Mouse (Mus musculus): Measurements from ENCODE around the gene Kcnk2. TPM values are rescaled to one million over a fixed set of nuclear protein-coding genes. Genes with fewer than 3 reads are reported as not detected.

Kcnk2 gene
- polyA plus RNA-seq, 1 experiment = 15.0 TPM

- WGBS = 69% methylated on average over 5 of the region's 5 CpGs
- TF ChIP-seq CTCF (IDR thresholded peaks at IDR 0.05; ENCODE audit: insufficient read depth, low read length) (no peak), POLR2A (IDR thresholded peaks at IDR 0.05; ENCODE audit: borderline replicate concordance, extremely low read depth, low read depth, low read length) (no peak)
- Histone ChIP-seq H3K4me3 (replicated peaks; ENCODE audit: extremely low read depth, low read depth, low read length) (no peak overlapping the region), H3K4me1 (ENCODE audit: control insufficient read depth, insufficient read depth, low read length) (no peaks in the 10 kb centered on the region)
- DNase-seq = no peak
Observed at GRCm38 (mm10) chr1:189235261-189235660, 166.8 kb downstream of the Kcnk2 start.

GRCm38 (mm10) chr1:189232829-189233228 lies 169.2 kb downstream of the Kcnk2 start:
- WGBS = 37% methylated on average over 6 of the region's 6 CpGs
- DNase-seq = no peak
- H3K4me1 ChIP-seq (ENCODE audit: control insufficient read depth, insufficient read depth, low read length) = no peaks in the 10 kb centered on the region

GRCm38 (mm10) chr1:189228222-189229084 lies 173.6 kb downstream of the Kcnk2 start:
- Histone ChIP-seq H3K4me3 (replicated peaks; ENCODE audit: extremely low read depth, low read depth, low read length) (no peak overlapping the region), H3K4me1 (ENCODE audit: control insufficient read depth, insufficient read depth, low read length) (no peaks in the 10 kb centered on the region)
- 73% methylated on average over 19 of the region's 19 CpGs for WGBS
- no peak for DNase-seq
- TF ChIP-seq CTCF (IDR thresholded peaks at IDR 0.05; ENCODE audit: insufficient read depth, low read length) (no peak), POLR2A (IDR thresholded peaks at IDR 0.05; ENCODE audit: borderline replicate concordance, extremely low read depth, low read depth, low read length) (no peak)

More at GRCm38 (mm10) chr1:189232829-189233228, 169.2 kb downstream of the Kcnk2 start:
- H3K4me3 ChIP-seq (replicated peaks; ENCODE audit: extremely low read depth, low read depth, low read length) = no peak overlapping the region
- no peak for TF ChIP-seq POLR2A (IDR thresholded peaks at IDR 0.05; ENCODE audit: borderline replicate concordance, extremely low read depth, low read depth, low read length)
- no peak for TF ChIP-seq CTCF (IDR thresholded peaks at IDR 0.05; ENCODE audit: insufficient read depth, low read length)

- Histone ChIP-seq H3K4me1 (ENCODE audit: control insufficient read depth, insufficient read depth, low read length) (no peaks in the 10 kb centered on the region), H3K4me3 (replicated peaks; ENCODE audit: extremely low read depth, low read depth, low read length) (no peak overlapping the region)
- DNase-seq = no peak
- 77% methylated on average over 4 of the region's 4 CpGs for WGBS
- TF ChIP-seq CTCF (IDR thresholded peaks at IDR 0.05; ENCODE audit: insufficient read depth, low read length) = no peak
- TF ChIP-seq POLR2A (IDR thresholded peaks at IDR 0.05; ENCODE audit: borderline replicate concordance, extremely low read depth, low read depth, low read length) = no peak
Observed at GRCm38 (mm10) chr1:189227479-189227878, 174.6 kb downstream of the Kcnk2 start.

GRCm38 (mm10) chr1:189219051-189219450 lies 183.0 kb downstream of the Kcnk2 start:
- no peak overlapping the region for H3K4me3 ChIP-seq (replicated peaks; ENCODE audit: extremely low read depth, low read depth, low read length)
- no peak for DNase-seq
- H3K4me1 ChIP-seq (ENCODE audit: control insufficient read depth, insufficient read depth, low read length) = no peaks in the 10 kb centered on the region
- 71% methylated on average over 10 of the region's 10 CpGs for WGBS
- no peak for TF ChIP-seq CTCF (IDR thresholded peaks at IDR 0.05; ENCODE audit: insufficient read depth, low read length)
- TF ChIP-seq POLR2A (IDR thresholded peaks at IDR 0.05; ENCODE audit: borderline replicate concordance, extremely low read depth, low read depth, low read length) = no peak

GRCm38 (mm10) chr1:189217751-189218564 lies 184.1 kb downstream of the Kcnk2 start:
- 84% methylated on average over 11 of the region's 11 CpGs for WGBS
- Histone ChIP-seq H3K4me1 (ENCODE audit: control insufficient read depth, insufficient read depth, low read length) (no peaks in the 10 kb centered on the region), H3K4me3 (replicated peaks; ENCODE audit: extremely low read depth, low read depth, low read length) (no peak overlapping the region)
- no peak for DNase-seq
- TF ChIP-seq CTCF (IDR thresholded peaks at IDR 0.05; ENCODE audit: insufficient read depth, low read length) (no peak), POLR2A (IDR thresholded peaks at IDR 0.05; ENCODE audit: borderline replicate concordance, extremely low read depth, low read depth, low read length) (no peak)

GRCm38 (mm10) chr1:189215131-189215530 lies 186.9 kb downstream of the Kcnk2 start:
- no peak for TF ChIP-seq CTCF (IDR thresholded peaks at IDR 0.05; ENCODE audit: insufficient read depth, low read length)
- TF ChIP-seq POLR2A (IDR thresholded peaks at IDR 0.05; ENCODE audit: borderline replicate concordance, extremely low read depth, low read depth, low read length) = no peak
- Histone ChIP-seq H3K4me1 (ENCODE audit: control insufficient read depth, insufficient read depth, low read length) (no peaks in the 10 kb centered on the region), H3K4me3 (replicated peaks; ENCODE audit: extremely low read depth, low read depth, low read length) (no peak overlapping the region)
- WGBS = 57% methylated on average over 9 of the region's 9 CpGs
- no peak for DNase-seq

GRCm38 (mm10) chr1:189214477-189214876 lies 187.6 kb downstream of the Kcnk2 start:
- no peak for DNase-seq
- WGBS = 82% methylated on average over 3 of the region's 3 CpGs
- TF ChIP-seq CTCF (IDR thresholded peaks at IDR 0.05; ENCODE audit: insufficient read depth, low read length) = no peak
- no peak for TF ChIP-seq POLR2A (IDR thresholded peaks at IDR 0.05; ENCODE audit: borderline replicate concordance, extremely low read depth, low read depth, low read length)
- H3K4me1 ChIP-seq (ENCODE audit: control insufficient read depth, insufficient read depth, low read length) = no peaks in the 10 kb centered on the region
- no peak overlapping the region for H3K4me3 ChIP-seq (replicated peaks; ENCODE audit: extremely low read depth, low read depth, low read length)

GRCm38 (mm10) chr1:189209715-189210108 lies 192.4 kb downstream of the Kcnk2 start:
- Histone ChIP-seq H3K4me3 (replicated peaks; ENCODE audit: extremely low read depth, low read depth, low read length) (no peak overlapping the region), H3K4me1 (ENCODE audit: control insufficient read depth, insufficient read depth, low read length) (no peaks in the 10 kb centered on the region)
- TF ChIP-seq POLR2A (IDR thresholded peaks at IDR 0.05; ENCODE audit: borderline replicate concordance, extremely low read depth, low read depth, low read length) (no peak), CTCF (IDR thresholded peaks at IDR 0.05; ENCODE audit: insufficient read depth, low read length) (no peak)
- 88% methylated on average over 17 of the region's 17 CpGs for WGBS
- DNase-seq = no peak
